7 mouse cellular contexts compared by ENCODE assay signal in genomic region chr8:19792696-19793095, GRCm38 (mm10).
DNase-seq lines count a peak whose midpoint lies in the region; ATAC-seq and TF ChIP-seq lines count a peak whose summit lies in the region.
"Not testable (repeated sequence)": the region's sequence is repeated elsewhere in the genome, so short reads cannot be mapped to it uniquely, and the experiment has no call there.

No protein-coding gene starts in this region.

- H3K4me3 ChIP-seq in MEL (ENCODE audit: control insufficient read depth in 1 of 2, insufficient read depth in 1 of 2, low read depth in 2 of 2, low read length in 2 of 2); lung, embryonic 14.5 days (ENCODE audit: low read depth, low read length): not testable (repeated sequence)

- H3K36me3 ChIP-seq in MEL (ENCODE audit: control insufficient read depth in 1 of 2, insufficient read depth in 2 of 2, low read length in 2 of 2); lung, embryonic 14.5 days (ENCODE audit: insufficient read depth): not testable (repeated sequence)

- TF ChIP-seq EP300 in MEL (IDR thresholded peaks at IDR 0.05; ENCODE audit: low read depth in 1 of 2, low read length in 2 of 2) = not testable (repeated sequence)

- TF ChIP-seq POLR2A in MEL (IDR thresholded peaks at IDR 0.05; ENCODE audit: control insufficient read depth in 1 of 2, insufficient read depth in 1 of 2, low read depth in 1 of 2, low read length in 2 of 2, poor library complexity in 1 of 2) = not testable (repeated sequence)

- not testable (repeated sequence) for H3K27ac ChIP-seq in MEL (ENCODE audit: control insufficient read depth, low read depth, low read length); lung, embryonic 14.5 days (ENCODE audit: low read depth)

- not testable (repeated sequence) for TF ChIP-seq RAD21 in MEL (IDR thresholded peaks at IDR 0.05; ENCODE audit: low read depth, low read length)

- H3K9ac ChIP-seq in MEL (ENCODE audit: control insufficient read depth, low read depth, low read length, poor library complexity, severe bottlenecking); lung, embryonic 14.5 days: not testable (repeated sequence)

- not testable (repeated sequence) for H3K9me3 ChIP-seq in MEL (replicated peaks; ENCODE audit: insufficient read depth, low read length); lung, embryonic 14.5 days (ENCODE audit: low read depth, low read length)

- not testable (repeated sequence) for TF ChIP-seq CTCF in MEL (IDR thresholded peaks at IDR 0.05 in 2 of 3, conservative IDR thresholded peaks at IDR 0.05 in 1 of 3; ENCODE audit: control insufficient read depth in 1 of 3, insufficient read depth in 1 of 3, low read depth in 2 of 3, low read length in 3 of 3, poor library complexity in 1 of 3, severe bottlenecking in 1 of 3); lung, embryonic 14.5 days (IDR thresholded peaks at IDR 0.05; ENCODE audit: low read depth)

- H3K4me2 ChIP-seq in lung, embryonic 14.5 days = not testable (repeated sequence)

- H3K4me1 ChIP-seq in MEL (ENCODE audit: control insufficient read depth in 1 of 2, insufficient read depth in 2 of 2, low read length in 2 of 2); lung, embryonic 14.5 days (ENCODE audit: insufficient read depth): not testable (repeated sequence)

- ATAC-seq in lung, embryonic 14.5 days (ENCODE audit: insufficient read depth) = not testable (repeated sequence)

- H3K27me3 ChIP-seq in MEL (ENCODE audit: control insufficient read depth in 1 of 2, insufficient read depth in 2 of 2, low read length in 2 of 2); lung, embryonic 14.5 days (ENCODE audit: insufficient read depth, low read length): not testable (repeated sequence)

- DNase-seq in MEL (ENCODE audit: low read depth, low spot score) = peak; percentile 37
- DNase-seq in brain, adult 2 months (ENCODE audit: low read depth, low spot score) = peak; percentile 25
- peak; percentile 92 for DNase-seq in heart, adult 11 months
- peak; percentile 20 for DNase-seq in kidney, adult 11 months
- peak; percentile 50 for DNase-seq in kidney, adult 9 months
- peak; percentile 5 for DNase-seq in lung, embryonic 14.5 days
- peak; percentile 2 for DNase-seq in telencephalon, adult 2 months (ENCODE audit: low read depth, low spot score)

- H3K79me2 ChIP-seq in MEL (ENCODE audit: control insufficient read depth, insufficient read depth, low read length, poor library complexity) = not testable (repeated sequence)

- WGBS in lung, embryonic 14.5 days = 74% methylated on average over 7 of the region's 7 CpGs

Comparison
In these comparisons a context has a peak if more than half of its experiments do, and no peak if none do; other contexts are left out.
1. DNase-seq: peak in every context shown above with its lines; median percentile 92 in heart, adult 11 months; 50 in kidney, adult 9 months; 37 in MEL; 25 in brain, adult 2 months; 20 in kidney, adult 11 months; 5 in lung, embryonic 14.5 days; 2 in telencephalon, adult 2 months.